Mouse (Mus musculus): ENCODE measurements around the gene Mrgpra3. TPM values are rescaled to one million over a fixed set of nuclear protein-coding genes. Genes with fewer than 3 reads are reported as not detected.

Mrgpra3 gene
- total RNA-seq (2017), result not detected in 2 replicates

DNA sequence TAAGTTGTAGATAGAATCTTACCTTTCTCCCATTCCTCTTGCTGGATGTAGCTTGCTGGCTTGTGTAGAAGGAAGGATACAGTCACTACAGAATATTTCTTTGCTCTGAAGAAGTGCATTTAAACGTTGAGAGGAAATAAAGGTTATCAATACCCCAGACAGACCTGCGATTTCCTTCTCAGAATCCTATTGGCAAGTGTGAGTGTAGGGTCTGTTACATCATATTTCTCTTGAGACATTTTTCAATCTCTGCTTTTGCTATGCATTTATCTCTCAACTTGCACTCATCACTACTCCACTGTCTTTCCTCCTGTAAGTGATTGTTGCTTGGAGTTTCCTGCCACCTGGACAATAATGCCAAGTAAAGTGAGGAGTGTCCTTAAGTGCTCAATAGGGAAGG is at the start of gene Mrgpra3:
Gene Mrgpra3 (minus strand): TSS at position 101 of the 400 bp plus-strand sequence.
- ATAC-seq (ENCODE audit: extremely low read depth, insufficient number of reproducible peaks, low FRiP score, poor library complexity, severe bottlenecking), result no peak

Other genes starting within 250 kb of the Mrgpra3 start
- not detected in 2 replicates for gene Mrgpra1, start 247.1 kb downstream of the Mrgpra3 start, total RNA-seq (2017)
- gene Mrgpra2a, start 149.2 kb downstream of the Mrgpra3 start, total RNA-seq (2017), result 3.3 and 6.9 TPM in 2 replicates
- 35.1 and 42.4 TPM in 2 replicates for gene Mrgpra2b, start 72.5 kb downstream of the Mrgpra3 start, total RNA-seq (2017)

All from neutrophil, adult 5-6 weeks (primary cell).